Mouse (Mus musculus) layer of hippocampus, adult 11-12 months (tissue): ENCODE results near the gene Olfr1260.

Experiments
- DNase-seq: peaks from one replicate; pipeline ENCODE4 v3.0.0; 2022; ENCODE audit warnings: low spot score

The Olfr1260 gene

DNA sequence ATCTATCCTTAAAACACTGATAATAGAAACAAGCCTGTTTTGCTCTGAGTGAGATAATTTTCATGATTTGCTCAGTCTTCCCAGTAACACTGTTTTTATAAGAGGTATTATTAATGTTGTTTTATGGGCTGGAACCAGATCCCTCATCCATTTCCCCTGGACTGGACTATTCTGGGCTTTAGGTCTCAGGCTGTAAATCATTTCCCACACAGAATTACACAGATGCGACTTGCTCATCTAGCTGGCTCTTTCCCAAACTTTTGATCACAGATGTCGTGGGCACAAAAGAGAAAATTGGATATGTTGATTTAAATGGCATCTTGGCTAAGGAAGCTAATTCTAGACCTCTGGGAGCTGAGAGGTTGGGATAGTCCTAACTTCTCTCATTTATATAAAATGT is at the start of gene Olfr1260:
Gene Olfr1260, plus strand, starts transcription at position 157 of the 400 bp plus-strand sequence.
- peak; percentile 12 for DNase-seq

DNA sequence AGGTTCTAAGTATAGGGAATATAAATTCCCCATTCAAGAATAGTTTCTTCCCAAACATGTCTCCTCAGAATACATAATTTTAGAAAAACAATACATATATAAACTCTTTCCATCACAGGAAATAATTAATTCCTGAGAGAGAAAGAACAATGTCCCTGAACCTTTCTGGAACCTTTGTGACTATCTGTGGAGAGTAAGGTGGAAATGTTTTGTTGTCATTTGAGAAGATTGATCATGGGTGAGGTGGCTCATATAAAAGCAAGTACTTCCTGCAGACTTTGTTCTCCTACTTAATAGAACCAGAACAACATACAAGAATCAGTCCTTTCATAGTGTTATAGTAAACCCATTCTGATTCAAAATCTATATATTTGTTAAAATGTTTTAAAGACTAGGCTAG is 47.1 kb upstream of the Olfr1260 start, which contains the start of gene Olfr1258:
Gene Olfr1258, plus strand, starts transcription at position 301 of the 400 bp plus-strand sequence.
- DNase-seq, result no peak

DNA sequence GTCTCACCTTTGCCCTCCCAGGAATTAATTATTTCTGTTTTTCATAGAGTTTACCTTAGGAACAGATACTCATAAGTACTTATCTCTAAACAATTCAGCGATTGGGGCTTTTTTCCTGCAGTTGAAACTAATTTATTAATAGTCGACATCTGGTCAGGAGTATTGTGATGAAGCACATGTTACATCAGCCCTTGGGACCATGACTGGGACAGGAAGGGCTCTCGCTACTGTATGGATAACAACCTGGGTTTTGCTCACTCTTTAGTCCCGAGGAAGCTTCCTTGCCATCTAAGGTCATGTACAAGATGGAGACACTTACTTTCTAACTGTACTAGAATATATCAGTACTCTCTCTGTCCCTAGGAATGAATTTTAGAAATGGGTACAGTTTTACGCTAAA is 25.6 kb upstream of the Olfr1260 start, which contains the start of gene Olfr1259:
Gene Olfr1259, minus strand, starts transcription at position 101 of the 400 bp plus-strand sequence.
- DNase-seq, result no peak

DNA sequence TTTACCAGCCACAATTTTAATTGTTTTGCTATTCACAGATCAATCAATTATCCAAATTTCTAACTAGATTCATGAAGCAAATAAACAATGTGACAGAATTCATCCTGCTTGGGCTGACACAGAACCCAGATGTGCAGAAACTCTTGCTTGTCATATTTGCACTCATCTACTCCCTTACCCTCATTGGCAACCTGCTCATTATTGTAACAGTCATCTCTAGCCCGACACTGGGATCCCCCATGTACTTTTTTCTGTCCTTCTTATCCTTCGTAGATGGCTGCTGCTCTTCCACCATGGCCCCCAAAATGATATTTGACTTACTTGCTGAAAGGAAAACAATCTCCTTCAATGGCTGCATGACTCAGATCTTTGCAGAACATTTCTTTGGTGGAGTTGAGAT is 3.6 kb downstream of the Olfr1260 start:
- no peak for DNase-seq

DNA sequence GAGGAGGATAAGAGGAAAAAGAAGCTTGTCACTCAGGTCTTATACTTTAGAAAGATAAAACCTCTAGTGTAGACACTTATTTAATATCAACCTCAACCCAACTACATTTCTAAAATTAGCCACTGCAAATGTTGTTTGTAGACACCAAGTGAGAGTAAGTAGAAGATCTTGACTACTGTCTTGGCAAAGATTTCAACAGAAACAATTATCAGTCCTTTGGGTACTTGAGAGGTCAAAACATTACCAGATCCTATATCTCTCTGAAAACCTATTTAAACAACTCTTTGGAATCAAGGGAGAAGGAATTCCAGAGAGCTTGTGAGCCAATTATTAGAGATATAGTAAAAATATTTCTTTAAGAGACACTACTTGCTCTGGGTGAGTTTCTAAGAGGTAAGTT is 16.8 kb downstream of the Olfr1260 start, which contains the start of gene Olfr1261:
Gene Olfr1261, plus strand, starts transcription at position 301 of the 400 bp plus-strand sequence.
- DNase-seq, result no peak

DNA sequence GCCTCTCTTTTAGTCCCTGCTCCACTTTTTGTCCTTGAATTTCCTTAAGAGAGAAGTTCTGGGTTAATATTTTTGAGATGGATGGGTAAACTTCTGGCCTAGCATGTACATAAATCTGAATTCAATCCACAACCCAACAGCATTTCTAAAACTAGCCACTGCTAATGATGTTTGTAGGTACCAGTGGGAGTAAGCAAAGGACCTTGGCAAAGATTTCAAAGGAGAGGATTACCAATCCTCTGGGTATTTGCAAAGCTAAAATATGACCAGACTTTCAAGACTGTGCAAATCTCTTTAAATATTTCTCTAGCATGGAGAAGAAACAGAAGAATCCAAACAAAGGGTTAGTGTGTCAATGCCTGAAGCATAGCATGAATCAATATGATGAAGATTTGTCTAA is 25.7 kb downstream of the Olfr1260 start, which contains the start of gene Olfr1262:
Gene Olfr1262, plus strand, starts transcription at position 301 of the 400 bp plus-strand sequence.
- DNase-seq, result no peak

DNA sequence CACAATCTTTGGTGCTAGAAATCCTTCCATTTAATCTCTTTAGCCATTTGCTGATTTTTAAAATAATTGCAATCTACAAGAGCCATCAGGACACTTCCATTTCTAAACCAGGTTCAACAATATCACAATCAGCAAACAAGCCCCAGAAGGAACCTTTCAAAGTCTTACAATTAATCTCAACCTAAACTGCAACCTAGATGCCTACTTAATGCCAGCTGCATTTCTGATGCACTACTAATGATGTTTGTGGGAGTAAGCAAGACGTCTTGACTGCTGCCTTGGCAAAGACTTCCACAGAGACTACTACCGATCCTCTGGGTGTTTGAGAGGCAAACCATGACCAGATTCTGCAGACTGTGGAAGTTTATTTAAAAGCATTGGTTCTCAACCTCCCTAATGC is 37.7 kb downstream of the Olfr1260 start, which contains the start of gene Olfr1263:
Gene Olfr1263, plus strand, starts transcription at position 301 of the 400 bp plus-strand sequence.
- no peak for DNase-seq

DNA sequence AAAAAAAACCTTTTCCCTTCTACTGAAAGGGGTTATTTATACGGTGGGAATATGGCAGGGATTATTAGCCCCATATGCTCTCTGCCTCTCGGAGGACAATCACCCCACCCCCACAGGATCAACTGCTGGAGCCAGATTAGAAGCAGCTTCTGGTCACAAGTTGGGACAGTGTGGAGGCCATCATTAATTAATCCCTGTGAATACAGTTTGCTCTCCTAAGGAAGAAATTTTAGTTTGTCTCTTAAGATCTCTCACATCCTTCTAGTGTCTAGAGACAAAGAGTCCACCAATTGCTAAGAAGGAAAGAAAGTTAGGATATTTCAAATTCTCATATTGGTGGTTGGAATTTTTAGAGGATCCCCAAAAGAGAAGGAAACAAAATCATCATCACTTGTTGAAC is 51.3 kb downstream of the Olfr1260 start, which contains the start of gene Olfr1264:
Gene Olfr1264, minus strand, starts transcription at position 101 of the 400 bp plus-strand sequence.
- no peak for DNase-seq
